Mouse (Mus musculus): Measurements from ENCODE around the gene Hadha. TPM values are rescaled to one million over a fixed set of nuclear protein-coding genes. Genes with fewer than 3 reads are reported as not detected.

Hadha gene
- polyA plus RNA-seq, 1 experiment from 2014 or later = 228 TPM

DNA sequence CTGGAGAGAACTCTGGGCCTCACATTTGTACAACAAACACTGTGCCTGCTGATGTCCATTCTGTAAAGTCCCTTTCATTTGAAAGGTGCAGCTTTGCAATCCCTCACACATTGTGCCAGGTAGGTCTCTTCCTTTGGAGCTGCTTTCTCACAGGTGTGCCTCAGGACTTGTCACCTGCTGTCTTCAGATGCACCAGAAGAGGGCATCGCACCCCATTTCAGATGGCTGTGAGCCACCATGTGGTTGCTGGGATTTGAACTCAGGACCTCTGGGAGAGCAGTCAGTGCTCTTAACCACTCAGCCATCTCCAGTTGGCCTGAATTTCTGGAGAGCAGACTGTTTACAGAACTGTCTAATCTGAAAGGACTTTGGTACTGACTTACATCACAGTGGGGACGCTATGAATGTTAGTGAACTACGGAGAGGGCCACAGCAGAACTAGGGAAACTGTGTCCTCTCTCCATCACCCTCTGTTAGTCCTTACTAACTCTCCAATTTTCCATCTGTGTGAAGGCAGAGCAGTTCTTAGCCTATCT is 42.4 kb downstream of the Hadha start:
- TF ChIP-seq EP300 (IDR thresholded peaks at IDR 0.05; ENCODE audit: low read depth) (no peak), CTCF (IDR thresholded peaks at IDR 0.05; ENCODE audit: low read depth) (peak; percentile 43)
- 72% methylated on average over 3 of the region's 3 CpGs for WGBS (ENCODE audit: insufficient replicate concordance)
- Histone ChIP-seq H3K9me3 (ENCODE audit: low read length) (no peaks in the 10 kb centered on the region), H3K4me1 (ENCODE audit: insufficient read depth) (peaks cover 26% of the 10 kb centered on the region), H3K27me3 (ENCODE audit: insufficient read depth, low read length) (peaks cover 38% of the 10 kb centered on the region), H3K9ac (replicated peaks) (no peak overlapping the region), H3K4me3 (ENCODE audit: low read depth, low read length) (no peak overlapping the region), H3K36me3 (replicated peaks; ENCODE audit: insufficient read depth, low read length) (0 out of 2 replicates have a peak, but pooled peaks cover under 1% of the 10 kb centered on the region), H3K4me2 (ENCODE audit: low read depth, low read length) (no peak overlapping the region), H3K27ac (ENCODE audit: low read depth) (no peak overlapping the region)
- DNase-seq (no peak), ATAC-seq (peak; percentile 68)

DNA sequence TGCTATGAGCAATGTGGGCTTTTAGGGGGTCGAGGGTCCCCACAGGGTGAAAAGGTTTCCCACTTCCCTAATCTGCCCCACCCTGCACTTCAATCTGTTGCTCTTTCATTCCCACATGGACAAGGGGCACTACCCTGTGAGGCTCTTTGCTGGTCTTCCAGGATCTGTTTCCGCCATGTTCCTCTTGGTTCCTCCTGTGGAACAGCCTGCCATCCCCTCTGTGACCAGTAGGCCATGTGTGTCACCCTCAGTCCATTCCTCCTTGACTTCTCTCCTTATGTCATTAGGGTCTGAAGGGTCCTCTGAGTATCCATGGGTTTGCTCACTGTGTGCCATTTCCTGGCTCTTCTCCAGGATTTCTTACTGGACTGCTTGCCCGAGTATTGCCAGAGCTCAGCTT is 43.2 kb downstream of the Hadha start:
- Histone ChIP-seq H3K27ac (ENCODE audit: low read depth) (no peak overlapping the region), H3K4me2 (ENCODE audit: low read depth, low read length) (peak overlapping the region; percentile 52; the same call in 1 of the 2 replicates), H3K4me1 (ENCODE audit: insufficient read depth) (peaks cover 26% of the 10 kb centered on the region), H3K27me3 (ENCODE audit: insufficient read depth, low read length) (peaks cover 46% of the 10 kb centered on the region), H3K9me3 (ENCODE audit: low read length) (no peaks in the 10 kb centered on the region), H3K36me3 (replicated peaks; ENCODE audit: insufficient read depth, low read length) (no peaks in the 10 kb centered on the region), H3K4me3 (ENCODE audit: low read depth, low read length) (no peak overlapping the region), H3K9ac (replicated peaks) (no peak overlapping the region)
- DNase-seq (no peak), ATAC-seq (no peak)
- no peak for TF ChIP-seq EP300 (IDR thresholded peaks at IDR 0.05; ENCODE audit: low read depth)
- peak; percentile 20; the same call in 1 of the 2 replicates for TF ChIP-seq CTCF (IDR thresholded peaks at IDR 0.05; ENCODE audit: low read depth)
- WGBS (ENCODE audit: insufficient replicate concordance) = 56% methylated on average over 3 of the region's 3 CpGs

DNA sequence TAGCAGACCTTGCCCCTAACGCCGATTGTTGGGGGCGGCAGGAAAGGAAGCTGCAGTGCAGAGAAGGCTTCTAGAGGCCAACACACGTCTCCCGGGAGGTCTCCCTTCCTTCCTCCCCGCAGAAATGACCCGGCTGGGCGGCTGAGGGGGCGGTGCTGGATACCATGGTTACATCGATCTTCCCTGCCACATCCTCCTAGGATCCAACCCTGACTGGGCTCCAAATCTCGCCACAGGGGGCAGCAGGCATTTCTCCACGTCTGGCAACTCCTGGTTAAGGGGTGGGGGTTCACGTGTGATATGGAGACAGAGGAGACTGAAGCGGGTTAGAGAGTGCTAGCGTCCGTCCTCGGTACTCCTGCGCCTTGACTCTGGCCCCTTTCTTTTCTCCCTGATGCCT is 43.8 kb downstream of the Hadha start:
- Histone ChIP-seq H3K4me1 (ENCODE audit: insufficient read depth) (peaks cover 26% of the 10 kb centered on the region), H3K9ac (replicated peaks) (no peak overlapping the region), H3K36me3 (replicated peaks; ENCODE audit: insufficient read depth, low read length) (no peaks in the 10 kb centered on the region), H3K4me2 (ENCODE audit: low read depth, low read length) (peak overlapping the region; percentile 52), H3K9me3 (ENCODE audit: low read length) (no peaks in the 10 kb centered on the region), H3K27ac (ENCODE audit: low read depth) (no peak overlapping the region), H3K4me3 (ENCODE audit: low read depth, low read length) (no peak overlapping the region), H3K27me3 (ENCODE audit: insufficient read depth, low read length) (peaks cover 53% of the 10 kb centered on the region)
- TF ChIP-seq EP300 (IDR thresholded peaks at IDR 0.05; ENCODE audit: low read depth) = no peak
- peak; percentile 56 for TF ChIP-seq CTCF (IDR thresholded peaks at IDR 0.05; ENCODE audit: low read depth)
- under 1% methylated on average over 18 of the region's 18 CpGs for WGBS (ENCODE audit: insufficient replicate concordance)
- DNase-seq (peak; percentile 72), ATAC-seq (peak; percentile 49)

DNA sequence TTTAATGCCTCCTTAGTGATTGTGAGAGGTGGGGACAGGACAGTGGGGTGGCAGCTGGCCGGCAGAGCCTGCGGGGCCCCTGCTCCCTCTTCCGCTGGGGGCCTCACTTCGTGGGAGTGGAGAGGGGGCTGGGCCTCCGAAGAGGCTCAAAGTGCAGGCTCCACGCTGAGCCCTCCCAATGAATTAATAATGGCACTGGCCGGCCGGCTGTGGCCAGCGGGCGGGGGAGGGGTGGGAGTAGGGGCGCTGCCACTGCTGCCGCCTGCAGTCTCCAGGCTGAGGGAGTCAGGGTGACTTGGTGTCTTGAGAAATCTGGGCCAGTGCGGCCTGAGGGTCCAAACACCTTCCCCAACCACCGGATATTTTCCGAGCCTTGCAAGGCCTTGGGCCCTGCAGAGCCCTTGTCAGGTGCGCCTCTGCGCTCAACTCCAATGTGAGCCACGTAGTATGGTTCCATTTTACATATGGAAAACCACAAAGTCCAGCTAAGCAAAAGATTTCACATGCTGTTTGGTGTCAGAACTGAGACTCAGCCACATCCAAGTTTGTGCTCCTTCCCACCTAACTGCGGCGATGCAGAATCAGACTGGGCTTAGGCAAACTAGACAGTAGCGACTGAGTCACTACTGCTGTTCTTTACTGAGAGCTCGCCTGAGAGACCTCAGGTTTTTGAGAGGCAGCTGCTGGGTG is 44.4 kb downstream of the Hadha start:
- no peak overlapping the region for H3K27ac ChIP-seq (ENCODE audit: low read depth)
- 17% methylated on average over 22 of the region's 22 CpGs for WGBS (ENCODE audit: insufficient replicate concordance)
- H3K9ac ChIP-seq (replicated peaks) = no peak overlapping the region
- ATAC-seq (no peak), DNase-seq (no peak)
- no peaks in the 10 kb centered on the region for H3K9me3 ChIP-seq (ENCODE audit: low read length)
- no peak overlapping the region for H3K4me3 ChIP-seq (ENCODE audit: low read depth, low read length)
- H3K4me1 ChIP-seq (ENCODE audit: insufficient read depth) = peaks cover 27% of the 10 kb centered on the region
- H3K27me3 ChIP-seq (ENCODE audit: insufficient read depth, low read length) = peaks cover 54% of the 10 kb centered on the region
- H3K4me2 ChIP-seq (ENCODE audit: low read depth, low read length) = peak overlapping the region; percentile 52
- H3K36me3 ChIP-seq (replicated peaks; ENCODE audit: insufficient read depth, low read length) = no peaks in the 10 kb centered on the region
- TF ChIP-seq CTCF (IDR thresholded peaks at IDR 0.05; ENCODE audit: low read depth) = no peak
- no peak for TF ChIP-seq EP300 (IDR thresholded peaks at IDR 0.05; ENCODE audit: low read depth)

DNA sequence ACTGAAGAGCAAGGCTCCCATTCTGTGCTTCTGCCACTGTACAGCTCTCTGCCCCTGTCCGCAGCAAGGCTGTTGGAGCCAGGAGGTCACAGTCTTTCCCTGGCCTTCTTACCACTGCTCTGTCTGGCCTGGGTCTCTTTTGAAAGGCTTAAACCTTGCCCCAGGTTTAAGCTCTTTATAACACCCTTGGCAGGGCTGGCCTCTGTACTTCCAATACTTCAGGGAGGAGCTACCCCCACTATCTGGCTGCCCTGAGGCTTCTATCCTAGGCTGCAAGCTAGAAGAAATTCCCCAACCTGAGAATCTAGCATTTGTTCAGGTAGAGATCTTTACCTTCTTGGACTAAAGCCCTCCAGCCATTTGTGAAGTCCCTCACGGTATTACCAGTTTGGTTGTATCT is 45.1 kb downstream of the Hadha start:
- Histone ChIP-seq H3K4me2 (ENCODE audit: low read depth, low read length) (no peak overlapping the region), H3K27me3 (ENCODE audit: insufficient read depth, low read length) (peaks cover 57% of the 10 kb centered on the region), H3K9ac (replicated peaks) (no peak overlapping the region), H3K9me3 (ENCODE audit: low read length) (no peaks in the 10 kb centered on the region), H3K4me3 (ENCODE audit: low read depth, low read length) (no peak overlapping the region), H3K27ac (ENCODE audit: low read depth) (no peak overlapping the region), H3K36me3 (replicated peaks; ENCODE audit: insufficient read depth, low read length) (no peaks in the 10 kb centered on the region), H3K4me1 (ENCODE audit: insufficient read depth) (peaks cover 32% of the 10 kb centered on the region)
- DNase-seq (no peak), ATAC-seq (no peak)
- 57% methylated on average over 2 of the region's 2 CpGs for WGBS (ENCODE audit: insufficient replicate concordance)
- no peak for TF ChIP-seq CTCF (IDR thresholded peaks at IDR 0.05; ENCODE audit: low read depth)
- no peak for TF ChIP-seq EP300 (IDR thresholded peaks at IDR 0.05; ENCODE audit: low read depth)

DNA sequence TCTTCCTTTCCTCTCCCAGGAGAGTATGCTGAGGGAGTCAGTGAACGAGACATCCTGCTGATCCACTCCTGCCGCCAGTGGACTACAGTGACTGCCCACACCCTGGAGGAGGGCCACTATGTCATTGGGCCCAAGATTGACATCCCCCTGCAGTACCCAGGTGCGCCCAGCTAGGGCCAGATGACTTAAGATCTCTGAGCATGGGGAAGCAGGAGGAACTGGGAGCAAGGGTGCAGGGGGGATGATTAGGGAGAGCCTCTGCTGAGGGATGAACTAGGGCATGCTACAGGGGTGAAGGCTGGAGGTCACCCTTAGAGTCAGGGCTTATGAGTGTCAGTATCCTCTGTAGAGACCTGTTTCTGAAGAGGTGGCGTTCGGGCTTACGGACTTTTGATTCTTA is 46.7 kb downstream of the Hadha start:
- TF ChIP-seq EP300 (IDR thresholded peaks at IDR 0.05; ENCODE audit: low read depth) (no peak), CTCF (IDR thresholded peaks at IDR 0.05; ENCODE audit: low read depth) (no peak)
- H3K27me3 ChIP-seq (ENCODE audit: insufficient read depth, low read length) = peaks cover 57% of the 10 kb centered on the region
- WGBS (ENCODE audit: insufficient replicate concordance) = 86% methylated on average over 5 of the region's 6 CpGs
- H3K9ac ChIP-seq (replicated peaks) = no peak overlapping the region
- H3K9me3 ChIP-seq (ENCODE audit: low read length) = no peaks in the 10 kb centered on the region
- peak; percentile 7 for DNase-seq
- peaks cover 22% of the 10 kb centered on the region for H3K4me1 ChIP-seq (ENCODE audit: insufficient read depth)
- ATAC-seq = no peak
- no peak overlapping the region for H3K4me3 ChIP-seq (ENCODE audit: low read depth, low read length)
- H3K36me3 ChIP-seq (replicated peaks; ENCODE audit: insufficient read depth, low read length) = no peaks in the 10 kb centered on the region
- H3K4me2 ChIP-seq (ENCODE audit: low read depth, low read length) = no peak overlapping the region
- H3K27ac ChIP-seq (ENCODE audit: low read depth) = no peak overlapping the region
